Mouse (Mus musculus) adrenal gland, postnatal 25 days (tissue): Measurements from ENCODE around the gene Krt25. TPM values are rescaled to one million over a fixed set of nuclear protein-coding genes. Genes with fewer than 3 reads are reported as not detected.

Experiments used
- DNase-seq: peaks from one replicate; pipeline ENCODE4 v3.0.0; 2021; ENCODE audit warnings: mixed read lengths
- long read RNA-seq: library from polyadenylated mRNA; stranded (forward); transcript quantifications from one replicate; pipeline ENCODE4 v2.0.0, GENCODE M21; 2021
- total RNA-seq: library from RNA; stranded (reverse); gene quantifications from 2 replicates; pipeline ENCODE4 v1.2.3, GENCODE M21; 2021

The Krt25 gene
- total RNA-seq: not detected in 2 replicates
- long read RNA-seq: 0 reads

DNA sequence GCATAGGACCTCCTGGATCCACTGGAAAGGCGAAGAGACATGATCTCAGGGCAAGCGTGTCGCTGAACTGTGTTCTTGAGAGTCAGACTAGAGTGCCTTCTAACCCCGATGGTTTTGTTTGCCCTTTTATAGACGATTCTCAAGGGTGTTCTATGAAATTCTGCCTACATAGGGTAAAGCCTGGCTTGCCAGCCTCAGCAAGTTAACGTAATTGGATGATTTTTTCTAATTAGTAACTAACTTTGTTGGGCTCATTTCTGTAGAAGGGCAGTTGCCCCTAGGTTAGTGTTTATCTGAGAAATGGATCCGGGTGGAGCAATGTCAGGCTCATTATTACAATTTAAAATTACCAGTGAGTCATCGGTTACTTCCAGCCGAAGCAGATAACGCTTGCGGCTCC lies at the start of gene Krt25:
Gene Krt25 (minus strand): TSS at position 101 of the 400 bp plus-strand sequence.
- DNase-seq: no peak

GRCm38 (mm10) chr11:99369853-99370451 lies 47.2 kb upstream of the Krt25 start:
- DNase-seq: no peak

- no peak for DNase-seq
Observed at GRCm38 (mm10) chr11:99369229-99369628, 46.5 kb upstream of the Krt25 start.

GRCm38 (mm10) chr11:99366791-99367190 lies 44.0 kb upstream of the Krt25 start:
- DNase-seq: peak; percentile 18

- peak; percentile 13 for DNase-seq
Observed at GRCm38 (mm10) chr11:99364412-99364811, 41.7 kb upstream of the Krt25 start.

GRCm38 (mm10) chr11:99361423-99361822 lies 38.7 kb upstream of the Krt25 start:
- DNase-seq: no peak

DNA sequence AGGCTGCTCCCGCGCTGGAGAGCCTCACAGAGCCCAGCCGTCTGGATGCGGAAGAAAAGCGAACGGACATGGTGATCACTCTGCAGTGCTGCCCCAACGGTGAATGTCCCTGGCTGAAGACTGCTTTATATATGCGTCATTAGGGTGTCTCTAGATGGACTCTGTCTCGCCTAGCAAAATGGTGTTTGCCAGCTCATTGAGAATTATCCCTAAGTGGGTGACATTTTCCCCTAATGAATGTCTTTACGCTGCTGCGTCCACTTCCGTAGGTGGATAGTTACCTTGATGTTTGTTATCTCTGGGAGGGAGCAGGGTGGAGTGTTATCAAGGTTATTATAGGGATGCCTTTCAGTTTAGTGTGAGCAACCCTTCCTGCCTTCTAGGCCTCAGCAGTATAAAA lies 28.3 kb upstream of the Krt25 start, which contains the start of gene Krt27:
Gene Krt27 (minus strand): TSS at position 101 of the 400 bp plus-strand sequence.
- no peak for DNase-seq

DNA sequence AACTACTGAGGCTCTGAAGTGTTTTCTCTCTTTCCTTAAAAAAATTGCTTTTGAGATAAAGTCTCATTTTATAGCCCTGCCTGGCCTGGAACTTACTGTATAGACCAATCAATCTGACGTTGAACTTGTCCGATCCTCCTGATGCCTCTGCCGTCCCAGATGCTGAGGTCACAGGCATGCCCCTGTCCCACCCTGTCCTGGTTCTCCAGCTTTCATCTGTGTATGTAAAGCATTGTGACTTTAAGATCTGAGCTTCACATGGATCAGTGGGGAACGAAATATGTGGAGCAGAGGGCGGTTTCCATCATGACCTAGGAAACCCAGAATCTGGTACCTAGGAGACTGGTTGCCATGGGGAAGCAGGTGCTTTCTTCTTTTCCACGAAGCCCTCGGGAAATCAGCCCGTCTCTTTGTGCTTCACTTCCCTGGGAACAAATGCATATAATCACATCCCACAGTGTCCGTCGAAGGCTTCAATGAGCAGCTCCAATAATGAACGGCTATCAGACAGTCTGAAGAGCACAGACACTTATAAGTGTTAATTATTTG lies 16.6 kb upstream of the Krt25 start:
- DNase-seq: no peak

GRCm38 (mm10) chr11:99337866-99338265 lies 15.1 kb upstream of the Krt25 start, which contains the start of gene Krt26:
Gene Krt26, minus strand, starts transcription at chr11:99337966.
- DNase-seq: no peak

DNA sequence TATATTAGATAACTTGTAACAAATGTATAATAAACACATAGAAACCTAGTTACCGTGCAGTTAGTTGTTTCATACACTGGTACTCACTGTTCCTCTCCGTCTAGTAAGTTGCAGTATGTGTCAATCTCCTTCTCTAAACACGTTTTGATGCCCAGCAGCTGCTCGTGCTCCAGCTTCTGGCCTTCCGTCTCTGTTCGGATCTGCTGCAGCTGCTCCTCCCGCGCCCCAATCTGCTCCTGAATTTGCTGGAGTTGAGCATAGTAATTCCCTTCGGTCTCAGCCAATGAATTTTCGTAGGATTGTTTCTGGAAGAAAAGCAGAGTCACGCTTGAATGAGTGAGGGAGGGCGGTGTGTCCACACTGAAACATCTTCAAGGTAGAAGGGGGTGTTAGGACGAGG lies 10.7 kb upstream of the Krt25 start:
- DNase-seq: no peak

DNA sequence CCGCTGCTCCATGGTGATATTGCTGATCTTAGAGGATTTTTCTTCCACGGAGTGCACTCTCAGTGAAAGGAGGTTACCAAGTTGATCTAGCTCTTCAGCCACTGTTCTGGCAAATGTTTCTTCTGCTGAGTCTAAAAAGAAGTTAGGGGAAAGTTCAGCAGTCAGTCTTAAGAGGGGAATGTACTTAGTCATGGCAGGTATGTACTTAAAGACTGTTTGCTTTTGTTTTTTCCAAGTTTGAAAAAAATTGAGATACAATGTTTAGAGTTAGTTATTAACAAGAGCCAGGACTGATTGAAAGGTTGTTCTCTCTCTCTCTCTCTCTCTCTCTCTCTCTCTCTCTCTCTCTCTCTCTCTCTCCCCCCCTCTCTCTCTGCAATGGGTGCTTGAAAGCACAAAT lies 6.9 kb upstream of the Krt25 start:
- no peak for DNase-seq

DNA sequence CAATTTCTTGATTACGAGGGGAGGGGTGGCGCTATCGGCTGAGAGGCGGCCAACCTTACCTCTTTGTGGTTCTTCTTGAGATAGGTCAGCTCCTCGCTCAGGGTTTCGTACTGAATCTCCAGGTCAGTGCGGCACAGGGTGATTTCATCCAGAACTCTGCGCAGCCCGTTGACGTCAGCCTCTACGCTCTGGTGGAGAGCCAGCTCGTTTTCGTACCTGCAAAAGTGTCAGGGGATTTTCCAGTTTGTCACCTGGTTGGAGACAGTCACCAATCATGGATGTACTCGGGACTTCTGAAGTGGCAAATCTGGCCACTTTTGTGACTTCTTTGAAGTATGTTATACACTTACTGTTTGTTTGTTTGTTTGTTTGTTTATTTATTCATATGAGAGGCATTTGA lies 1.7 kb downstream of the Krt25 start:
- DNase-seq: no peak

GRCm38 (mm10) chr11:99319127-99319526 lies 3.6 kb downstream of the Krt25 start:
- no peak for DNase-seq

GRCm38 (mm10) chr11:99316543-99316942 lies 6.2 kb downstream of the Krt25 start:
- DNase-seq: no peak

DNA sequence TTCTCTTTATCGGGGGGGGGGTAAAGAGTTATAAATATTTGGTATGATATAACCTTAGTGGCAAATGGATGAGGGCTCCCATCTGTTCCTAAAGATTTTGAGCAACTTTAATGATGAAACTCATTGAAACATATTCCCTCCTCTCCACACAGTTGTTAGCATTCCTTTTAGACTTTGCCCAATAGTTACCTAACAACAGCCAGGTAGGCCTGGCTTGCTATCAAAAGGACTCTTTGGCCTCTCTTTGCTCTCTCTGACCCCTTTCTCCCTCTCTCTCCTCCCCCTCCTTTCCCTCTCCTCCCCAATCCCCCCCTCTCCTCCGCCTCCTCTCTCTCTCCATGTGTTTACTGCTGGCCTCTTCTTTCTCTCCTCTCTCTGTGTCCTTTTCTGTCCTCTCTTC lies 8.2 kb downstream of the Krt25 start:
- DNase-seq: no peak

- no peak for DNase-seq
Observed at GRCm38 (mm10) chr11:99310882-99311281, 11.9 kb downstream of the Krt25 start.

DNA sequence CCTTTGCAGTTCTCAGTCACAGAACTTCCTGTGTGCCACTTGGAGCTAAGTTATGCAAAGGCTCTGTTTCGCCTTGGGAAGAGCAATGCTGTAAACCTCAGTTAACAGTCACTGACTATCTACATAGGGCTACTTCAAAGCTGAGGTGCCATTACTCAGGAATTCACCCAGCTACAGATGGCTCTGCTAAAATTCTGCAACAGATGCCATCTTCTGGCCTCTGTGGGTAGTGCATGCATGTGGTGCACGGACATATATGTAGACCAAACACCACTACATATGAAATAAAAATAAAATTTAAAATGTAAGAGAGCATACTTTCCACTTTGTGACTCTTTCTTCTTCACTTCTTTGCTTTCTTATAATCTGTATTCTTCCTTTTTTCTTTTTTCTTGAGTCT lies 15.2 kb downstream of the Krt25 start:
- DNase-seq: peak; percentile 56

DNA sequence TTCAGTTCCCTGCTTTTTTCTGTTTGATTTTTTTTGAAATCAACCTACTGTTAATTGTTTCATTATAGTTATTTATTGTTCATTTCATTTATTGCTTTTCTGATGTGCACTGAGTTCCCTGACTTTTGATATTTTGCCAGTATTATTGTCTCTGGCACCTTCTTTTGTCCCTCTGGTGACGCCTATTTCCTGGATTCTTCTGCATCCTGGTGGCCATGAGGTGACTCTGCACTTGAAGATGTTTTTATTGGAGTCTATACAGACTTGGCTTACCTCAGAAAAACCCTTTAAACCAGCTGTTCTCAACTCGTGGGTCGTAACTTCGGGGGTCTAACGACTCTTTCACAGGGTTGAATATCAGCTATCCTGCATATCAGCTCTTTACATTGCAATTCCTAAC lies 27.7 kb downstream of the Krt25 start:
- DNase-seq: no peak

DNA sequence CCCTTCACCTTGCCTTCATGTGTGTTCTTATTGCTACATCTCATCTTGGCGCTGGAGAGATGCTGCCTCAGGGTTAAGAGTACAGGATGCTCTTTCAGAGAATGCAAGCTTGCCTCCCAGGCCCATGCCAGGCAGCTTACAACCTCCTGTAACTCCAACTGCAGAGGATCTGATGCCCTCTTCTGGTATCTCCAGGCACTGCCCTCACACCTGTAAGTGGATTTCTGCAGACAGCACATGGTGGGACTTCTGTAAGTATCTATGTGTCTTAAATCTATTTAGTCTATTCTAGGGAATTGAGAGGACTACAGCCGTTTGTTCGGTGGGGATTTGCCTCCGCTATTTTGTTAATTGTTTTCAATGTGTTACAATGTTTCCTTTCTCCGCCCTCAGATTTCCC lies 29.9 kb downstream of the Krt25 start:
- DNase-seq: peak; percentile 34

- DNase-seq: no peak
Observed at GRCm38 (mm10) chr11:99284833-99285312, 37.9 kb downstream of the Krt25 start, which contains the start of gene Krt24. Gene Krt24, minus strand, starts transcription at chr11:99285262.

GRCm38 (mm10) chr11:99284011-99284410 lies 38.7 kb downstream of the Krt25 start:
- DNase-seq: no peak

DNA sequence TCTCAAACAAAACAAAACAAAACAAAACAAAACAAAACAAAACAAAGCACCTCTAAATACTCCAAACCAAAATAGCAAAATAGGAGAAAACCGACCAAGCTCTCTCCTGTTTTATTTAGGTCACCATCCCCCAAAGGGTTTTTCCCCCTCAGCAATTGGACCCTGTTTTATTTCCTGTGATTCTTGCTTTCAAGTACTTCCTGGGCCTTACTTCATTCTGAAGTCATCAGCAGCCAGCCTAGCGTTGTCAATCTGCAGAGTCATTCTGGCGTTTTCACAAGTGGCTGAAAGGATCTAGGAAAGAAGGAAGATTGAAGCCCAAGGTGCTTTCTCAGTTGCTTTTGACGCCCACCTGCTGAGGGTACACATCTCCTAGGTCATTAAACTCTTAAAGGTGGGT lies 39.4 kb downstream of the Krt25 start:
- no peak for DNase-seq

DNA sequence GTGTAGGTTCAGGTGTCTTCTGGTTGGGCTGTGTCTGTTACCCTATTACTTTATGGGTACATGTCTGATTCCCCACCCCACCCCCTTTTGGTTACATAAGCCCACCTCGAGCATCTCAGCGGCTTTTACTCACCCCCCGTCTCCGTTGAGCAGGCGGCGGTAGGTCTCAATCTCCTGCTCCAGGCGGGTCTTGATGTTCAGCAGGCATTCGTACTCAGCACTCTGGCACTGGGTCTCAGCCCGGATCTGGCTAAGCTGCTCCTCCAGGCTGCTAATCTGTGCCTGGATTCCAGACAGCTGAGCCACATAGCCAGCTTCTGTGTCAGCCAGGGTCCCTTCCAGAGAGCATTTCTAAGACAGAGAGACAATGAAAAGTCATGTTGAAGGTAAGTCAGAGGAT lies 41.6 kb downstream of the Krt25 start:
- no peak for DNase-seq

GRCm38 (mm10) chr11:99279986-99280385 lies 42.8 kb downstream of the Krt25 start:
- DNase-seq: no peak
